Mouse (Mus musculus): ENCODE data around the gene Nadsyn1.

The Nadsyn1 gene

GRCm38 (mm10) chr7:143801195-143802065 lies 21.2 kb downstream of the Nadsyn1 start:
- DNase-seq (ENCODE audit: low read depth) = no peak

- DNase-seq (ENCODE audit: low read depth) = no peak
Measured at GRCm38 (mm10) chr7:143800770-143801169, 21.9 kb downstream of the Nadsyn1 start.

DNA sequence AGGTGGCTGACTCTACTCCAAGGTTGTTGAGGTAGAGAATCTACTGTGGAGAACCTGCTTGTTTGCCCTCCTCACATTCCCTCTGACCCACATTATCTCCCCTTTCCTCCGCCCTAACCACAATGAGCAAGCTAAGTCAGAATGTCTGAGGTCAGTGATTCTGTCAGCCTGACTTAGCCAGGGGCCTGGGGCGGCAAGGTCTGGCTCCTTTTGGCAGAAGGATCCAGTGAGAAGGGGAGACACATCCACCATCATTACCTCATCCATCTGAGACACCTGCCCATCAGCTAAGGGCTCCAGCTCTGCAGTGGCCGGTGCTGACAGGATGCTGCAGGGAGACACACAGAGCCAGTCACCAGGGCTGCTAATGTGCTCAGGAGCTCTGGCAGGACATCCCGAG lies 23.9 kb downstream of the Nadsyn1 start:
- no peak for DNase-seq (ENCODE audit: low read depth)

DNA sequence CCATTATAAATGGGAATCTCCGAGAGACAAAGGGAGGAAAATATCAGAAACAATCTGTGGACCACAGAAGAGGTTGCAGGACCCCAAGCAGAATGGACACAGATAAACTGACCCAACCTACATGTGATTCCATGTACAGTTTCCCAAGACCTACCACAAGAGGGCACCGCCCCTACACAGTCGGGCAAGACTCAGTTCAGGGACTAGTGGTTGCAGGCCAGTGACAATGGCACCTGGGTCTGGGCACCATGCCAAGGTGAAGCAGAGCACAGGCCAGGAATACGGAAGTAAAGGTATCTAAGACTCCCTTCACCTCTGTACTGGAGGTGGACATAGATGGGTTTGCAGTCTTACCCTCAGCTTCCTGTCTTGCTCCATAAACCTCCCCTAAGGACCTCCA lies 29.5 kb downstream of the Nadsyn1 start:
- DNase-seq (ENCODE audit: low read depth) = peak; percentile 13

GRCm38 (mm10) chr7:143792336-143792985 lies 30.2 kb downstream of the Nadsyn1 start:
- no peak for DNase-seq (ENCODE audit: low read depth)

DNA sequence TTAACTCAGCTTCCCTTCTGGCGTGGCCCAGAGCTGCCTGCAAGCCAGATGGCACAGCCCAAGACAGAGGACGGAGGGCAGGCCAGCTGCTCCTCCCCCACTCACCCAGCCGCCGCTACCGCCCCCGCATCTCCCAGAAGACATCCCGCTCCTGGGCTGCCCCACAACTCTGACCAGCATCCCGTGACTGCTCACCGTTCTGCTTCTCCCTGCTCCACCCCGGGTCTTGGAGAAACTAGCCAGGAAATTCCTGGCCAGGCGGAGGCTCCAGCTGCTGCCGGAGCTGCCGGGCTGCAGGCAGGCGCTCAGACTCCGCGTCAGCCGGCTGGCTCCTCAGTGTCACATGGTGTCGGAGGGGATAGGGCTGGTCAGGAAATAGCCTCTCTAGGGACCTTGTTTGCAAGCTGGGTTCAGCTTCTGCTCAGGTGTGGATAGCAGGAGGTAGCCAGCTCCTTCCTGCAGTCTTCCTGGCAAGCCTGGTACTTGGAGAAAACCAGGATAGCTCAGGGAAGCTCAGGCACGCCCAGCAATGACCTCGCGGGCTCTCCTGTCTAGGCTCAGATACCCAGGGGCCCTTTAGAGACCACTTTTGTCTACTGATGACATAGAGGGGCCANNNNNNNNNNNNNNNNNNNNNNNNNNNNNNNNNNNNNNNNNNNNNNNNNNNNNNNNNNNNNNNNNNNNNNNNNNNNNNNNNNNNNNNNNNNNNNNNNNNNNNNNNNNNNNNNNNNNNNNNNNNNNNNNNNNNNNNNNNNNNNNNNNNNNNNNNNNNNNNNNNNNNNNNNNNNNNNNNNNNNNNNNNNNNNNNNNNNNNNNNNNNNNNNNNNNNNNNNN lies 38.4 kb downstream of the Nadsyn1 start, which contains the start of gene Mrgpre:
Gene Mrgpre, minus strand, starts transcription at position 505 of the 834 bp plus-strand sequence.
- DNase-seq (ENCODE audit: low read depth) = no peak

GRCm38 (mm10) chr7:143783378-143783995 lies 39.2 kb downstream of the Nadsyn1 start:
- DNase-seq (ENCODE audit: low read depth) = no peak

DNA sequence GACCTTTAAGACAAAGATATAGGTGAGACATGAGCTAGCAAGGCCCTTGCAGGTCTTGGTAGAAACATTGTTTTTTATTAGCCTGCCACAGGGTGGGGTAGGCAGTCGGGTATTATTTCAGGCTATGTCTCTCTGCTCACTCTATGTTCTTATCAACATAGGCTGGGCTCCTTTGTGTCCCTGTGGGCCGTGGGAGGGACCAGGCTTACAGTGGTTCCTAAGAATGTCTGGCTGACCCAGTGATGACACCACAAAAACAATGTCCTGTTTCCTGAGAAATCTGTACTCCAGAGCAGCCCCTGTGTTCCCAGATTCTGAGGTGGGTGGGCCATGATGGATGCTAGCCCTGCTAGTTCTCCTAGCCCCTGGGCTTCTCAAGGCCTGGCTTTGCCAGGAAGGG lies 45.3 kb downstream of the Nadsyn1 start:
- no peak for DNase-seq (ENCODE audit: low read depth)

DNA sequence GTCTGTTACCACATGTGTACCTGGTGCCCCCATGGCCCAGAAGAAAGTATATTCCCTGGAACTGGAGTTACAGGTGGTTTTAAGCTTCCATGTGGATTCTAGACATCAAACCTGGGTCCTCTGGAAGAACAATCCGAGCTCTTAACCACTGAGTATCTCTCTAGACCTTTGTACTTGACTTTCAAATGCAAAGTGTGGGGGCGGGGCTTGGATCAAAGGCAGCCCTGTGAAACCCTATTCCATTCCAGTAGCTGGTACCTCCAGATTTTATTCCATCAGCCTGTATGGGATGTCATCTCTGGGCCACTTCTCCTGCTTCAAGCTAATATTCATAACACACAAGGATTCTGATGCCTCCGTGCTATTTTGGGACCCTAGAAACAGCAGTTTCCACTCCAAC lies 46.5 kb downstream of the Nadsyn1 start:
- no peak for DNase-seq (ENCODE audit: low read depth)

DNA sequence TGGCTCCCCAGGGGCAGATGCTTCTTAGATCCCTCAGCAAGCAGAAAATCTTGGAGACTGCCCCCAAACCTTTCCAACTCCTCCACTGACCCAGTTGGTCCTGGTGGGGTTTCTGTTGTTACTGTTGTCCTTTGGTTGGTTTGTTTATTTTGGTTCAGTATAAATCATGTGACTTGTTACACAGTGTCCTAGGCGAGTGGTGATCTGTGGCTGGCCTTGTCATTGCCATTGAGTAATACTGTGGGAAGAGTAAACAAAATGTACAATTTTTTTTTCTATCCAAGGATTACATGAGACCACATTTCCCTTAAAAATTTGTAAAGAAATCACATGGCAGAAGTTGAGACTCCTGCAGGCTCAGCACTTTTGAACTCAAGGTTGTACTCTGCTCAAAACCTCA lies 53.2 kb downstream of the Nadsyn1 start:
- no peak for DNase-seq (ENCODE audit: low read depth)

- no peak for DNase-seq (ENCODE audit: low read depth)
Measured at GRCm38 (mm10) chr7:143768267-143768666, 54.4 kb downstream of the Nadsyn1 start.

DNA sequence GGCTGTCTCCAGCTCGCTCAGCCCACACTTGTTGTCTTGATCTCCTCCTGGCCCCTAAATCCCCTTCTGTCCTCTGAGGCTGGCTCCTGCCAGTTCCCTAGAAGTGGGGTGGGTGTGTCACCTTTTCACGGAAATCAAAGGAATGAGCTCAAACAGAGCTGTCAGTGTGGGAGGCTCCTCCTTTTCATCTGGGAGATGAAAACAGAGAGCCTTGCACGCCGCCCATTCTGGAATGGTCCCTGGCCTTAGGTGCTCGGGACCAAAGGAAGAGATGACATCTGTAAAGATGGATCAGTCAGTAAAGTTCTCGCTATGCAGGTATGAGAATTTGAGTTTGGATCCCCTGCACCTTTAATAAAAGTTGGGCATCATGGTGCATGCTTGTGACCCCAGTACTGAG lies 55.8 kb downstream of the Nadsyn1 start, which contains the start of gene Mrgprg:
Gene Mrgprg, minus strand, starts transcription at position 101 of the 400 bp plus-strand sequence.
- no peak for DNase-seq (ENCODE audit: low read depth)

GRCm38 (mm10) chr7:143764876-143765530 lies 57.6 kb downstream of the Nadsyn1 start:
- no peak for DNase-seq (ENCODE audit: low read depth)

DNA sequence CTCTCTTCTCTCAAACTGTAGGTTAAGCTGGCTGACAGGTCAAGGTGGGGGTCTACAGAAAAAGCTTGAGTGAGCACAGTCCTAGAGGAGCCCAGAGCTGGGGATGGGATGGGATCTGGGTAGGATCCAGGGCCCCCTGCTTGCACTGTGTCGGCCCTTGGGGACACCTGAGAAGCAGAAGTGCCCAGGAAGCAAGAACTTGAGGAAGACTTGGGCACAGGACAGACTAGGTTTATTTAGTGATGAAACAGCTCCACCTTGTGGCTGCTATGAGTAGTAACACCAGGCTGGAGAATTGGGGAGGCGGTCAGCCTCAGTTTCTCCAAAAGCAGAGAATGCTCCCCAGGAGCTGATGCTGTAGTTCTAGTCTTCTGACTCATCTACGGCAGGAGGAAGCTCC lies 58.9 kb downstream of the Nadsyn1 start:
- DNase-seq (ENCODE audit: low read depth) = no peak

GRCm38 (mm10) chr7:143758956-143759355 lies 63.7 kb downstream of the Nadsyn1 start:
- no peak for DNase-seq (ENCODE audit: low read depth)

GRCm38 (mm10) chr7:143757696-143758095 lies 65.0 kb downstream of the Nadsyn1 start:
- no peak for DNase-seq (ENCODE audit: low read depth)

DNA sequence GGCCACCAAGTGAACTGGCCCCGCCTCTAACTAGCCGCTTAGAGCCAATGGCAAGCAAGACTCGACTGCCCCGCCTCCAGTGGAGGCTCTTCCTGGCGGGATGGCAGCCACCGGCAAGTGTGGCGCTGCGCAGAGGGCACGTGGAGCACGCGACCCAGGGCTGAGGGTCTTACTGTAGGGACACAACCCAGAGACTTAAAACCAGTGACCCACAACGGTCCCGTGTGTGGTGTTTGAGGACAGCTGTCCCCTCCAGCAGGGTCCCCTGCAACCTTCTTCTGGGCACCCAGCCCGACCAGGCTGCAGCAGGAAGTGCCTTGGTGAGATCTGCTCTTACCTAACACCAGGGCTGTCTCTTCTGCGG lies 65.6 kb downstream of the Nadsyn1 start:
- DNase-seq (ENCODE audit: low read depth) = peak; percentile 38

DNA sequence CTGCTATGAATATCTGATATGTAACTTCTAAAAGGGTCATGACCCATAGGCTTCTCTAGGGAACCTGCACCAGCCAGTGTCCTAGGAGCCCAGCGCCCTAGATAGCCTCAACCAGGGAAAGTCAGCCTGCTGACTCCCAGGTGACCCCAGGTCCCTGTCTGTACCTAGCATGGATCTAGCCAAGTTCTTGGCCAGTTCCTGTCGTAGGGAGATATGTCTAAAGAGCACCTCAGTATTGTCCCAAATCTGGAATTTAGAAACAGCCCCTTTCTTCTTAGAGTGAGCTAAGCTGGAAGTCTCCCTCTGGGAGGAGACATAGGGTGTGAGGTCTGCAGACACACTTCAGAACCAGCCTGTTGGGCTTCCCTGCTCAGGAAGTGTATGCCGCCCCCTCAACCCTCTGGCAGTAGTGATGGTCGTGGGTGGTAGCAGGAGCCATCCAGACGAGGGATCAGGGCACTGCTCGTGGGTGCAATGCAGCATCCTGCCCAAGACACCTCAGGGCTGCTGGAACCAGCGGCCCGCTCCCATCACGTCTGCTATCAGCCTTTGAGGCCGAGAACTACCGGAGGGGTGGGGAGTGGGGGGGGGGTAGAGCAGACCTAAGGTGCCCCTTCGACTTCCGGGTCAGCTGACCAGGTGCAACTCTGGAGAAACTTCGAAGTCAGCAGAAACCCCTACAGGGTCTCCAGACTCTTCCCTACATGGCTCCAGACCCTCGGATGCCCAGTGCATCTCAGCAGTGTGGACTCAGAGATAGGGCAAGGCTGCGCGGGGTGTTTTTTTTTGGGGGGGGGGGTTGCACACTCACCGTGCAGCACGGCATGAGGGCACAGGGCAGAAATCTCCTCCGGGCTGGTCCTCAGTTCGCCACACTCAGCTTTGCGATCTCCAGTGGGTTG lies 66.3 kb downstream of the Nadsyn1 start, which contains the start of gene Osbpl5:
Gene Osbpl5, minus strand, starts transcription at position 861 of the 902 bp plus-strand sequence.
- DNase-seq (ENCODE audit: low read depth) = no peak

- no peak for DNase-seq (ENCODE audit: low read depth)
Measured at GRCm38 (mm10) chr7:143755357-143756124, 67.1 kb downstream of the Nadsyn1 start.

Measured in c-Kit-positive CD71-positive TER-119-negative erythroid progenitor cells, embryonic 14.5 days (primary cell).